12 mouse cellular contexts compared by ENCODE assay signal in genomic region chr5:129877731-129878455, GRCm38 (mm10). TPM values are rescaled to one million over a fixed set of nuclear protein-coding genes. Genes with fewer than 3 reads are reported as not detected.
A peak's percentile ranks its signal among the peaks of the same experiment; 100 is the strongest.
DNase-seq lines count a peak whose midpoint lies in the region; ATAC-seq and TF ChIP-seq lines count a peak whose summit lies in the region.
"Had no signal": no experiment of that assay in that cellular context is flagged by ENCODE, and none has a peak within 500 bp of the region (broad histone marks: within the 10 kb centered on the region; RNA-seq: fewer than 3 reads in every experiment).

No protein-coding gene starts in this region.

- TF ChIP-seq POLR2A in cortical plate, adult 2 months (IDR thresholded peaks at IDR 0.05; ENCODE audit: extremely low read depth, insufficient read depth, low read length): no peak

- peak; percentile 23 to 26 for DNase-seq in kidney, postnatal 36 days
- DNase-seq in kidney, postnatal 4 days: no peak
- DNase-seq in gastrocnemius, postnatal 14 days: peak; percentile 68
- peak; percentile 21 for DNase-seq in heart, postnatal 4 days
- DNase-seq in embryonic facial prominence, embryonic 10.5 days (ENCODE audit: low spot score): no peak

- H3K27me3 ChIP-seq in embryonic facial prominence, embryonic 10.5 days (replicated peaks; ENCODE audit: low read depth, poor library complexity, severe bottlenecking): no peaks in the 10 kb centered on the region
- no peaks in the 10 kb centered on the region for H3K27me3 ChIP-seq in hindbrain, embryonic 12.5 days
- H3K27me3 ChIP-seq: intestine, embryonic 15.5 days; liver, embryonic 12.5 days had no signal

- peak overlapping the region; percentile 16 for H3K27ac ChIP-seq in cortical plate, adult 2 months (ENCODE audit: insufficient read depth, low read length)
- no peak overlapping the region for H3K27ac ChIP-seq in embryonic facial prominence, embryonic 10.5 days (replicated peaks)
- no peak overlapping the region for H3K27ac ChIP-seq in hindbrain, embryonic 12.5 days
- H3K27ac ChIP-seq: forebrain, embryonic 10.5 days; intestine, embryonic 15.5 days; liver, embryonic 12.5 days had no signal

- intact Hi-C loops in gastrocnemius, postnatal 14 days (cut with DNase I; ENCODE audit: low total_unique reads): no loop called here

- ATAC-seq in hindbrain, embryonic 12.5 days (ENCODE audit: low FRiP score): no peak
- ATAC-seq: liver, embryonic 12.5 days had no signal

- 70% methylated on average over 9 of the region's 9 CpGs for WGBS in embryonic facial prominence, embryonic 10.5 days
- WGBS in hindbrain, embryonic 12.5 days: 76% methylated on average over 9 of the region's 9 CpGs

- H3K4me3 ChIP-seq in cortical plate, adult 2 months (ENCODE audit: insufficient read depth, low read length): no peak overlapping the region
- H3K4me3 ChIP-seq in embryonic facial prominence, embryonic 10.5 days: no peak overlapping the region
- no peak overlapping the region for H3K4me3 ChIP-seq in hindbrain, embryonic 12.5 days
- H3K4me3 ChIP-seq: forebrain, embryonic 10.5 days; intestine, embryonic 15.5 days; liver, embryonic 12.5 days had no signal

- TF ChIP-seq CTCF in cortical plate, adult 2 months (IDR thresholded peaks at IDR 0.05; ENCODE audit: extremely low read depth, insufficient read depth, low read length): no peak

- H3K4me2 ChIP-seq in hindbrain, embryonic 12.5 days (replicated peaks): no peak overlapping the region
- H3K4me2 ChIP-seq: intestine, embryonic 15.5 days; liver, embryonic 12.5 days had no signal

- H3K9me3 ChIP-seq in embryonic facial prominence, embryonic 10.5 days: no peaks in the 10 kb centered on the region
- no peaks in the 10 kb centered on the region for H3K9me3 ChIP-seq in hindbrain, embryonic 12.5 days (replicated peaks)
- H3K9me3 ChIP-seq: forebrain, embryonic 10.5 days; G1E; intestine, embryonic 15.5 days; liver, embryonic 12.5 days had no signal

- peaks cover 34% of the 10 kb centered on the region for H3K36me3 ChIP-seq in embryonic facial prominence, embryonic 10.5 days (replicated peaks)
- peaks cover 26% of the 10 kb centered on the region for H3K36me3 ChIP-seq in hindbrain, embryonic 12.5 days

- H3K9ac ChIP-seq in hindbrain, embryonic 12.5 days: no peak overlapping the region
- H3K9ac ChIP-seq: intestine, embryonic 15.5 days; liver, embryonic 12.5 days had no signal

- H3K4me1 ChIP-seq in cortical plate, adult 2 months (ENCODE audit: control insufficient read depth, insufficient read depth, low read length): peaks cover 2% of the 10 kb centered on the region; the same call in 1 of the 2 replicates
- no peaks in the 10 kb centered on the region for H3K4me1 ChIP-seq in embryonic facial prominence, embryonic 10.5 days
- H3K4me1 ChIP-seq in hindbrain, embryonic 12.5 days: no peaks in the 10 kb centered on the region
- H3K4me1 ChIP-seq: forebrain, embryonic 10.5 days; intestine, embryonic 15.5 days; liver, embryonic 12.5 days had no signal

RNA-seq across cellular contexts. Expression of gene Chchd2, which starts 9.4 kb away (rescaled TPM):
- polyA plus RNA-seq in cortical plate, adult 2 months (2012; rRNA removed): 719 and 800 TPM in 2 replicates
- total RNA-seq in gastrocnemius, postnatal 14 days (2021): 100 to 1,000 TPM; 477 to 529 TPM
- total RNA-seq in heart, postnatal 4 days (2021): 100 to 1,000 TPM; 757 to 792 TPM
- 1,193 and 1,199 TPM in 2 replicates for polyA plus RNA-seq in embryonic facial prominence, embryonic 10.5 days (2016; fragmentation: Nextera tagmentation; extraction: Ambion mirVana)
- 714 and 768 TPM in 2 replicates for polyA plus RNA-seq in hindbrain, embryonic 12.5 days (2016; fragmentation: Nextera tagmentation; extraction: Ambion mirVana)

RNA-seq across cellular contexts. Expression of gene Zbed5, which starts 17.6 kb away (rescaled TPM):
- polyA plus RNA-seq in cortical plate, adult 2 months (2012; rRNA removed): 5.6 and 6.8 TPM in 2 replicates
- under 1 TPM; 0.53 to 0.84 TPM for total RNA-seq in gastrocnemius, postnatal 14 days (2021)
- total RNA-seq in heart, postnatal 4 days (2021): 1 to 10 TPM; 1.2 to 1.3 TPM
- polyA plus RNA-seq in embryonic facial prominence, embryonic 10.5 days (2016; fragmentation: Nextera tagmentation; extraction: Ambion mirVana): 7.4 and 7.7 TPM in 2 replicates
- 10.9 and 12.4 TPM in 2 replicates for polyA plus RNA-seq in hindbrain, embryonic 12.5 days (2016; fragmentation: Nextera tagmentation; extraction: Ambion mirVana)

RNA-seq across cellular contexts. Expression of gene Phkg1, which starts 20.5 kb away (rescaled TPM):
- 38.1 and 39.9 TPM in 2 replicates for polyA plus RNA-seq in cortical plate, adult 2 months (2012; rRNA removed)
- total RNA-seq in gastrocnemius, postnatal 14 days (2021): 100 to 1,000 TPM; 245 to 293 TPM
- 1 to 10 TPM; 2.8 to 3.1 TPM for total RNA-seq in heart, postnatal 4 days (2021)
- 0.11 and 0.19 TPM in 2 replicates for polyA plus RNA-seq in embryonic facial prominence, embryonic 10.5 days (2016; fragmentation: Nextera tagmentation; extraction: Ambion mirVana)
- 0.34 and 0.46 TPM in 2 replicates for polyA plus RNA-seq in hindbrain, embryonic 12.5 days (2016; fragmentation: Nextera tagmentation; extraction: Ambion mirVana)
- polyA plus RNA-seq: G1E; neural tube, embryonic 11.5 days had no signal

RNA-seq across cellular contexts. Expression of gene Nupr1l, which starts 30.4 kb away (rescaled TPM):
- polyA plus RNA-seq in cortical plate, adult 2 months (2012; rRNA removed): 4.2 and 5.1 TPM in 2 replicates
- total RNA-seq in gastrocnemius, postnatal 14 days (2021): under 1 TPM; 0.11 to 0.39 TPM
- 1 to 10 TPM in 1 of 2 experiments, not detected in 1; 1.9 TPM for total RNA-seq in heart, postnatal 4 days (2021)
- polyA plus RNA-seq in embryonic facial prominence, embryonic 10.5 days (2016; fragmentation: Nextera tagmentation; extraction: Ambion mirVana): 3.5 and 3.7 TPM in 2 replicates
- 4.7 and 6.6 TPM in 2 replicates for polyA plus RNA-seq in hindbrain, embryonic 12.5 days (2016; fragmentation: Nextera tagmentation; extraction: Ambion mirVana)

RNA-seq across cellular contexts. Expression of gene Sumf2, which starts 31.1 kb away (rescaled TPM):
- polyA plus RNA-seq in cortical plate, adult 2 months (2012; rRNA removed): 16.8 and 19.2 TPM in 2 replicates
- total RNA-seq in gastrocnemius, postnatal 14 days (2021): 10 to 100 TPM in 1 of 2 experiments, 1 to 10 TPM in 1; 9.2 to 10.4 TPM
- total RNA-seq in heart, postnatal 4 days (2021): 10 to 100 TPM; 13.0 to 13.7 TPM
- 44.3 and 44.9 TPM in 2 replicates for polyA plus RNA-seq in embryonic facial prominence, embryonic 10.5 days (2016; fragmentation: Nextera tagmentation; extraction: Ambion mirVana)
- 56.8 and 61.3 TPM in 2 replicates for polyA plus RNA-seq in hindbrain, embryonic 12.5 days (2016; fragmentation: Nextera tagmentation; extraction: Ambion mirVana)

Comparison
In these comparisons a context has a peak if more than half of its experiments do, and no peak if none do; other contexts are left out.
1. DNase-seq: peak in kidney, postnatal 36 days (2 of 2), gastrocnemius, postnatal 14 days (single experiment) and heart, postnatal 4 days (single experiment); none in kidney, postnatal 4 days (0 of 2) and embryonic facial prominence, embryonic 10.5 days (single experiment).
2. RNA of gene Phkg1, which starts 20.5 kb away (polyA plus RNA-seq): 38.1 to 39.9 TPM in cortical plate, adult 2 months; 0.34 to 0.46 TPM in hindbrain, embryonic 12.5 days and 0.11 to 0.19 TPM in embryonic facial prominence, embryonic 10.5 days; every median in the first group is over 10 times any median in the second.